Mouse (Mus musculus): ENCODE results near the gene Plxdc1. TPM values are rescaled to one million over a fixed set of nuclear protein-coding genes. Genes with fewer than 3 reads are reported as not detected.

Gene Plxdc1
- polyA plus RNA-seq, 1 experiment from 2014 or later = not detected

- ATAC-seq (ENCODE audit: low FRiP score) (no peak), DNase-seq (ENCODE audit: low spot score, missing footprints) (no peak)
- H3K36me3 ChIP-seq (ENCODE audit: control insufficient read depth, insufficient read depth, low read length) = no peaks in the 10 kb centered on the region
- peaks cover under 1% of the 10 kb centered on the region; the same call in 1 of the 2 replicates for H3K27me3 ChIP-seq (ENCODE audit: control insufficient read depth, insufficient read depth, low read length)
- H3K4me2 ChIP-seq = no peak overlapping the region
- H3K4me1 ChIP-seq (ENCODE audit: control insufficient read depth, insufficient read depth, low read length) = peaks cover 22% of the 10 kb centered on the region
- H3K9ac ChIP-seq (ENCODE audit: low read length) = no peak overlapping the region
- WGBS = 85% methylated on average over 11 of the region's 11 CpGs
- H3K4me3 ChIP-seq (ENCODE audit: low read depth, low read length) = no peak overlapping the region
- H3K9me3 ChIP-seq (ENCODE audit: control insufficient read depth, low read length) = no peaks in the 10 kb centered on the region
- H3K27ac ChIP-seq (ENCODE audit: low read depth, low read length) = no peak overlapping the region
Observed at GRCm38 (mm10) chr11:97998074-97998793, 12.0 kb upstream of the Plxdc1 start.

GRCm38 (mm10) chr11:97997387-97997960 lies 11.2 kb upstream of the Plxdc1 start:
- Histone ChIP-seq H3K27me3 (ENCODE audit: control insufficient read depth, insufficient read depth, low read length) (no peaks in the 10 kb centered on the region), H3K4me2 (no peak overlapping the region), H3K9me3 (ENCODE audit: control insufficient read depth, low read length) (no peaks in the 10 kb centered on the region), H3K4me1 (ENCODE audit: control insufficient read depth, insufficient read depth, low read length) (peaks cover 17% of the 10 kb centered on the region), H3K9ac (ENCODE audit: low read length) (no peak overlapping the region), H3K4me3 (ENCODE audit: low read depth, low read length) (no peak overlapping the region), H3K27ac (ENCODE audit: low read depth, low read length) (no peak overlapping the region), H3K36me3 (ENCODE audit: control insufficient read depth, insufficient read depth, low read length) (no peaks in the 10 kb centered on the region)
- ATAC-seq (ENCODE audit: low FRiP score) (no peak), DNase-seq (ENCODE audit: low spot score, missing footprints) (no peak)
- 82% methylated on average over 8 of the region's 8 CpGs for WGBS

- DNase-seq (ENCODE audit: low spot score, missing footprints) (no peak), ATAC-seq (ENCODE audit: low FRiP score) (no peak)
- Histone ChIP-seq H3K4me1 (ENCODE audit: control insufficient read depth, insufficient read depth, low read length) (peaks cover 14% of the 10 kb centered on the region), H3K4me3 (ENCODE audit: low read depth, low read length) (no peak overlapping the region), H3K36me3 (ENCODE audit: control insufficient read depth, insufficient read depth, low read length) (no peaks in the 10 kb centered on the region), H3K4me2 (no peak overlapping the region), H3K9me3 (ENCODE audit: control insufficient read depth, low read length) (no peaks in the 10 kb centered on the region), H3K9ac (ENCODE audit: low read length) (no peak overlapping the region), H3K27ac (ENCODE audit: low read depth, low read length) (no peak overlapping the region), H3K27me3 (ENCODE audit: control insufficient read depth, insufficient read depth, low read length) (no peaks in the 10 kb centered on the region)
- 81% methylated on average over 1 of the region's 1 CpGs for WGBS
Observed at GRCm38 (mm10) chr11:97996691-97997090, 10.4 kb upstream of the Plxdc1 start.

- peak within 1 kb of the TSS; percentile 59 for H3K9ac ChIP-seq (ENCODE audit: low read length)
- peaks cover 14% of the 10 kb centered on the region for H3K4me1 ChIP-seq (ENCODE audit: control insufficient read depth, insufficient read depth, low read length)
- peak within 1 kb of the TSS; percentile 41 for H3K4me3 ChIP-seq (ENCODE audit: low read depth, low read length)
- no peak within 1 kb of the TSS for H3K27ac ChIP-seq (ENCODE audit: low read depth, low read length)
- peak; percentile 61 for ATAC-seq (ENCODE audit: low FRiP score)
- H3K36me3 ChIP-seq (ENCODE audit: control insufficient read depth, insufficient read depth, low read length) = no peaks in the 10 kb centered on the region
- peak within 1 kb of the TSS; percentile 89 for H3K4me2 ChIP-seq
- DNase-seq (ENCODE audit: low spot score, missing footprints) = peak; percentile 96
- H3K27me3 ChIP-seq (ENCODE audit: control insufficient read depth, insufficient read depth, low read length) = no peaks in the 10 kb centered on the region
- under 1% methylated on average over 26 of the region's 26 CpGs for WGBS
- H3K9me3 ChIP-seq (ENCODE audit: control insufficient read depth, low read length) = no peaks in the 10 kb centered on the region
Observed at GRCm38 (mm10) chr11:97995564-97996288, 9.5 kb upstream of the Plxdc1 start, which contains the start of gene Arl5c. Gene Arl5c, minus strand, starts transcription at chr11:97996181.

GRCm38 (mm10) chr11:97994539-97995100 lies 8.4 kb upstream of the Plxdc1 start:
- no peaks in the 10 kb centered on the region for H3K36me3 ChIP-seq (ENCODE audit: control insufficient read depth, insufficient read depth, low read length)
- 5% methylated on average over 13 of the region's 13 CpGs for WGBS
- peak overlapping the region; percentile 41 for H3K4me3 ChIP-seq (ENCODE audit: low read depth, low read length)
- H3K9me3 ChIP-seq (ENCODE audit: control insufficient read depth, low read length) = no peaks in the 10 kb centered on the region
- peak overlapping the region; percentile 59; the same call in 1 of the 2 replicates for H3K9ac ChIP-seq (ENCODE audit: low read length)
- no peak overlapping the region for H3K27ac ChIP-seq (ENCODE audit: low read depth, low read length)
- peak overlapping the region; percentile 89 for H3K4me2 ChIP-seq
- ATAC-seq (ENCODE audit: low FRiP score) (peak; percentile 45; the same call in 1 of the 2 replicates), DNase-seq (ENCODE audit: low spot score, missing footprints) (peak; percentile 96)
- H3K4me1 ChIP-seq (ENCODE audit: control insufficient read depth, insufficient read depth, low read length) = peaks cover 18% of the 10 kb centered on the region
- H3K27me3 ChIP-seq (ENCODE audit: control insufficient read depth, insufficient read depth, low read length) = no peaks in the 10 kb centered on the region; the same call in 1 of the 2 replicates

GRCm38 (mm10) chr11:97988530-97989096 lies 2.4 kb upstream of the Plxdc1 start:
- ATAC-seq (ENCODE audit: low FRiP score) (peak; percentile 82), DNase-seq (ENCODE audit: low spot score, missing footprints) (peak; percentile 99)
- peak overlapping the region; percentile 85 for H3K4me3 ChIP-seq (ENCODE audit: low read depth, low read length)
- H3K9ac ChIP-seq (ENCODE audit: low read length) = peak overlapping the region; percentile 82
- H3K4me1 ChIP-seq (ENCODE audit: control insufficient read depth, insufficient read depth, low read length) = peaks cover 13% of the 10 kb centered on the region
- no peaks in the 10 kb centered on the region for H3K9me3 ChIP-seq (ENCODE audit: control insufficient read depth, low read length)
- peak overlapping the region; percentile 66 for H3K27ac ChIP-seq (ENCODE audit: low read depth, low read length)
- peaks cover 27% of the 10 kb centered on the region for H3K27me3 ChIP-seq (ENCODE audit: control insufficient read depth, insufficient read depth, low read length)
- peak overlapping the region; percentile 52 for H3K4me2 ChIP-seq
- 1% methylated on average over 26 of the region's 26 CpGs for WGBS
- H3K36me3 ChIP-seq (ENCODE audit: control insufficient read depth, insufficient read depth, low read length) = no peaks in the 10 kb centered on the region

GRCm38 (mm10) chr11:97987551-97988526 lies 1.6 kb upstream of the Plxdc1 start:
- Histone ChIP-seq H3K27ac (ENCODE audit: low read depth, low read length) (peak overlapping the region; percentile 66), H3K4me1 (ENCODE audit: control insufficient read depth, insufficient read depth, low read length) (peaks cover 13% of the 10 kb centered on the region), H3K27me3 (ENCODE audit: control insufficient read depth, insufficient read depth, low read length) (peaks cover 27% of the 10 kb centered on the region), H3K36me3 (ENCODE audit: control insufficient read depth, insufficient read depth, low read length) (no peaks in the 10 kb centered on the region), H3K9me3 (ENCODE audit: control insufficient read depth, low read length) (no peaks in the 10 kb centered on the region), H3K4me3 (ENCODE audit: low read depth, low read length) (peak overlapping the region; percentile 85), H3K4me2 (peak overlapping the region; percentile 52), H3K9ac (ENCODE audit: low read length) (peak overlapping the region; percentile 82)
- peak; percentile 79 for ATAC-seq (ENCODE audit: low FRiP score)
- under 1% methylated on average over 42 of the region's 42 CpGs for WGBS
- DNase-seq (ENCODE audit: low spot score, missing footprints) = peak; percentile 100

Measured in midbrain, embryonic 11.5 days (tissue).